Mouse (Mus musculus) gastrocnemius, adult 18-20 months (tissue): ENCODE results near the gene Mbl2. TPM values are rescaled to one million over a fixed set of nuclear protein-coding genes. Genes with fewer than 3 reads are reported as not detected.
"Not testable (repeated sequence)": the region's sequence is repeated elsewhere in the genome, so short reads cannot be mapped to it uniquely, and the experiment has no call there.

Source experiments
- DNase-seq: peaks from one replicate; pipeline ENCODE4 v3.0.0; 2021; ENCODE audit warnings: low spot score
- long read RNA-seq, 2 experiments: library from polyadenylated mRNA; stranded (forward); transcript quantifications; one replicate each; pipeline ENCODE4 v2.0.0; 2021
- total RNA-seq, 2 experiments: library from RNA; stranded (reverse); gene quantifications; 2 replicates each; pipeline ENCODE4 v1.2.3; 2021

Mbl2 gene
- under 1 TPM in 1 of 2 experiments, not detected in 1; 0.21 TPM for total RNA-seq
- long read RNA-seq, experiment 1: 0 reads
- long read RNA-seq, experiment 2: 0 reads

GRCm38 (mm10) chr19:30232691-30233090 is at the start of gene Mbl2:
Gene Mbl2, plus strand, starts transcription at chr19:30232942.
- no peak for DNase-seq

- no peak for DNase-seq
Observed at GRCm38 (mm10) chr19:30185536-30185935, 47.2 kb upstream of the Mbl2 start.

GRCm38 (mm10) chr19:30187232-30187631 is 45.5 kb upstream of the Mbl2 start:
- no peak for DNase-seq

GRCm38 (mm10) chr19:30194999-30195398 is 37.7 kb upstream of the Mbl2 start:
- no peak for DNase-seq

- no peak for DNase-seq
Observed at GRCm38 (mm10) chr19:30202177-30202576, 30.6 kb upstream of the Mbl2 start.

- peak; percentile 14 for DNase-seq
Observed at GRCm38 (mm10) chr19:30205159-30205816, 27.5 kb upstream of the Mbl2 start.

GRCm38 (mm10) chr19:30205874-30206273 is 26.9 kb upstream of the Mbl2 start:
- no peak for DNase-seq

- no peak for DNase-seq
Observed at GRCm38 (mm10) chr19:30206981-30207380, 25.8 kb upstream of the Mbl2 start.

- DNase-seq: not testable (repeated sequence)
Observed at GRCm38 (mm10) chr19:30209006-30209405, 23.7 kb upstream of the Mbl2 start.

GRCm38 (mm10) chr19:30214026-30214425 is 18.7 kb upstream of the Mbl2 start:
- no peak for DNase-seq

- not testable (repeated sequence) for DNase-seq
Observed at GRCm38 (mm10) chr19:30215736-30216135, 17.0 kb upstream of the Mbl2 start.

- DNase-seq: no peak
Observed at GRCm38 (mm10) chr19:30216186-30216585, 16.6 kb upstream of the Mbl2 start.

- DNase-seq: peak; percentile 43
Observed at GRCm38 (mm10) chr19:30217335-30217734, 15.4 kb upstream of the Mbl2 start.

GRCm38 (mm10) chr19:30222593-30222992 is 10.1 kb upstream of the Mbl2 start:
- DNase-seq: not testable (repeated sequence)

GRCm38 (mm10) chr19:30229477-30229876 is 3.3 kb upstream of the Mbl2 start:
- DNase-seq: no peak

- DNase-seq: no peak
Observed at GRCm38 (mm10) chr19:30234416-30234815, 1.7 kb downstream of the Mbl2 start.

- no peak for DNase-seq
Observed at GRCm38 (mm10) chr19:30247359-30247758, 14.6 kb downstream of the Mbl2 start.

- peak; percentile 22 for DNase-seq
Observed at GRCm38 (mm10) chr19:30248822-30249221, 16.1 kb downstream of the Mbl2 start.

- DNase-seq: no peak
Observed at GRCm38 (mm10) chr19:30252253-30252652, 19.5 kb downstream of the Mbl2 start.

GRCm38 (mm10) chr19:30256339-30256738 is 23.6 kb downstream of the Mbl2 start:
- DNase-seq: no peak

- no peak for DNase-seq
Observed at GRCm38 (mm10) chr19:30281125-30281524, 48.4 kb downstream of the Mbl2 start.

GRCm38 (mm10) chr19:30287899-30288490 is 55.3 kb downstream of the Mbl2 start:
- no peak for DNase-seq
